Mouse (Mus musculus) stomach, postnatal 0 days (tissue): ENCODE measurements around the gene Mapk9. TPM values are rescaled to one million over a fixed set of nuclear protein-coding genes. Genes with fewer than 3 reads are reported as not detected.
A peak's percentile ranks its signal among the peaks of the same experiment; 100 is the strongest.
"Not testable (repeated sequence)": the region's sequence is repeated elsewhere in the genome, so short reads cannot be mapped to it uniquely, and the experiment has no call there.

Experiments
- ATAC-seq: fragments of 200-750 bp; cut with Nextera tagmentation; 2 replicates; pipeline ENCODE4 v1.8.0; 2017; ENCODE audit not compliant: low FRiP score, low TSS enrichment
- DNase-seq: peaks from one replicate; pipeline ENCODE4 v3.0.0-alpha.2; 2016; ENCODE audit warnings: low spot score
- H3K27ac ChIP-seq: fragments of 300-500 bp; sonication (generic); replicated peaks from 2 replicates; pipeline ENCODE4 v1.5.1; 2014; ENCODE audit warnings: mild to moderate bottlenecking, control low read depth
- H3K27me3 ChIP-seq: fragments of 300-500 bp; sonication (generic); 2 replicates; pipeline ENCODE4 v1.6.1; 2014; ENCODE audit warnings: low read length; ENCODE audit not compliant: control insufficient read depth, insufficient read depth
- H3K36me3 ChIP-seq: fragments of 300-500 bp; sonication (generic); 2 replicates; pipeline ENCODE4 v1.6.1; 2014; ENCODE audit warnings: low read length, mixed read lengths; ENCODE audit not compliant: control insufficient read depth, insufficient read depth
- H3K4me1 ChIP-seq: fragments of 300-500 bp; sonication (generic); replicated peaks from 2 replicates; pipeline ENCODE4 v1.6.1; 2014; ENCODE audit warnings: antibody characterized with exemption; ENCODE audit not compliant: control insufficient read depth, insufficient read depth
- H3K4me2 ChIP-seq: fragments of 300-500 bp; sonication (generic); replicated peaks from 2 replicates; pipeline ENCODE4 v1.6.1; 2014; ENCODE audit warnings: low read depth, mild to moderate bottlenecking, control low read depth, moderate library complexity
- H3K4me3 ChIP-seq: fragments of 300-500 bp; sonication (generic); 2 replicates; pipeline ENCODE4 v1.5.1; 2014; ENCODE audit warnings: low read depth, low read length, control low read depth
- H3K9ac ChIP-seq: fragments of 300-500 bp; sonication (generic); 2 replicates; pipeline ENCODE4 v1.6.1; 2014; ENCODE audit warnings: mild to moderate bottlenecking, low read length, control low read depth, mixed read lengths
- H3K9me3 ChIP-seq: fragments of 300-500 bp; sonication (generic); 2 replicates; pipeline ENCODE4 v1.6.1; 2016; ENCODE audit warnings: low read length; ENCODE audit not compliant: control insufficient read depth
- CTCF ChIP-seq: IDR thresholded peaks from 2 replicates; pipeline ENCODE4 v1.5.1; 2016; ENCODE audit warnings: antibody characterized with exemption, low read depth, mild to moderate bottlenecking, moderate library complexity
- EP300 ChIP-seq: optimal IDR thresholded peaks from 2 replicates; pipeline ENCODE3; 2016; ENCODE audit warnings: antibody characterized with exemption
- WGBS: fragments of 180-500 bp; shearing (Covaris S2); extraction: QIAGEN DNeasy Blood & Tissue Kit; methylation state at CpG from one replicate; pipeline ENCODE4 v1.1.7; 2014; 5-methylcytosine and 5-hydroxymethylcytosine counted together
- polyA plus RNA-seq: library from polyadenylated mRNA; unstranded; fragments of >200 nt; fragmentation: Nextera tagmentation; extraction: Ambion mirVana; gene quantifications from 2 replicates; pipeline ENCODE4 v1.2.1, GENCODE M21; 2015

Gene Mapk9
- 19.2 and 19.7 TPM in 2 replicates for polyA plus RNA-seq

DNA sequence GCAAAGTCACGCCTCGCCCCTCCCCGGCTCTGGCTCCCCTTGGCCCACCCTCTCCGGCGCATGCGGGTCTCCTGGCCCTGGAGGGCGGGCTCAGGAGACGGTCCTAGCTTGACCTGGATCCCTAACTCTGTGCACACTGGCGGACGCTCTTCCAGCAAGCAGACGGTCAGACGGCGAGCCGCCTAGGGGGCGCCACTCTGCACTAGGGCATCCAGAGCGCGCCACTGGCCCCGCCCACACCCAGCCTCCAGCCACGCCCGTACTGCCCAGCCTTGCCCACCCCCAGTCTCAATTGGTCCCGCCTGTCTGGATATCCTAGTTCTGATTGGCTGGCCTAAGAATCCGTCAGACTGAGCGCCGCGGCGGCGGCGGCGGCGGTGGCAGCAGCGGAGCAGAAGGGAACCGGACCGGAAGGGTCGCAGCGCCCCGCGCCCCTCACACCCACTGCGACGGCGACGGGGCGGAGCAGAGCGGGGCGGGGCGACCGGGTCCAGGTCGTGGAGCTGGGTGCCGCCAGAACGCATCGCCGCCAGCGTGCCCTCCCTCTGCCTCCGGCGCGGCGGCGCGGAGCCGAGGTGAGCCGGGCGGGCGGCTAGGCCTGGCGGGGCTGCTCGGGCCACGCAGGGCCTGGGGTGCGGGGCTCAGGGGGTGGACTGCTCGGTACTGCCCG is at the start of gene Mapk9:
Mapk9 (plus strand) TSS at position 351 of the 670 bp plus-strand sequence.
- TF ChIP-seq EP300 (no peak), CTCF (peak; percentile 90)
- ATAC-seq (peak; percentile 98), DNase-seq (peak; percentile 98)
- WGBS: under 1% methylated on average over 58 of the region's 68 CpGs
- H3K4me1 ChIP-seq: peaks cover 3% of the 10 kb centered on the region; the same call in 1 of the 2 replicates
- no peaks in the 10 kb centered on the region for H3K27me3 ChIP-seq
- peak within 1 kb of the TSS; percentile 83 for H3K4me2 ChIP-seq
- H3K4me3 ChIP-seq: peak within 1 kb of the TSS; percentile 86
- peak within 1 kb of the TSS; percentile 91 for H3K9ac ChIP-seq
- no peaks in the 10 kb centered on the region; the same call in 1 of the 2 replicates for H3K36me3 ChIP-seq
- no peaks in the 10 kb centered on the region for H3K9me3 ChIP-seq
- H3K27ac ChIP-seq: peak within 1 kb of the TSS; percentile 87

DNA sequence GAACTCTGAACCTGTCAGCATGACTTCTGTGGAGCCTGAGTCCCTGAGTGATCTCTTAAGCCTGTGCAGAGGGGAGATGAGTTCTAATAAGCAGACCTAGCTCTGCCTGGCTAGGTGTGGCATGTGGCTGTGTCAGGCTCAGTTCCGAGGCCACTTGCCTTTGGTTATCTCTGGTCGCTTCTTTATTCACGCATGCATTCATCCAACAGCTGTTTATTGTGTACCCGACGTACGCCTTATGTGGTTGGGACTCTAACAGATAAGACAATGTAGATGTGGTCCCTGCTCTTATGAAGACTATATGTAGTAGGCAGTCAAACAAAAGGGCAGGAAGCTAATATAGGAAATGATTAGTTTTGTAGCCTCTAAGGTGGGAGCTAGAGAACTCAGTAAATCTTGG is 47.6 kb upstream of the Mapk9 start:
- H3K4me1 ChIP-seq: no peaks in the 10 kb centered on the region
- DNase-seq (no peak), ATAC-seq (no peak)
- H3K4me3 ChIP-seq: no peak overlapping the region
- H3K27me3 ChIP-seq: no peaks in the 10 kb centered on the region
- TF ChIP-seq CTCF (no peak), EP300 (no peak)
- no peaks in the 10 kb centered on the region for H3K36me3 ChIP-seq
- H3K9ac ChIP-seq: no peak overlapping the region
- 89% methylated on average over 6 of the region's 6 CpGs for WGBS
- no peak overlapping the region for H3K4me2 ChIP-seq
- H3K27ac ChIP-seq: no peak overlapping the region
- no peaks in the 10 kb centered on the region for H3K9me3 ChIP-seq

DNA sequence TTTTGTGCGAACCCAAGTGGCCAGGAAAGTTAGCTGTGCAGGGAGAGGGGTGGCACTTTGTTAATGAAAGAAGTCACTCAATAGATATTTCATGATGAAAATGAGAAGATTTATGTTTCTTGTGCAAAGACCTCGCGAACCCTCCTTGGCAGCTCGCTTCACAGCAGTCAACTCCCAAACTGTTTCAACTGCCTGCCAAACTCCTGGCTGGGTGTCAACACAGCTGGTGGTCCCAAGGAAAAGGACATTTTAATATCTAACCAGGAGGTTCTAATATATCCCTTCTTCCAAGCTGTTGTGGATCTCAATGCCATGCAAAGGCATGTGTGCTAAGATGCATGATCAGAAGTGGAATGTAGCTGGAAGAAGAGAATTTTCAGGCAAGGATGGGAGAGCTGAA is 45.0 kb upstream of the Mapk9 start:
- no peaks in the 10 kb centered on the region for H3K36me3 ChIP-seq
- WGBS: 41% methylated on average over 4 of the region's 4 CpGs
- DNase-seq: no peak

DNA sequence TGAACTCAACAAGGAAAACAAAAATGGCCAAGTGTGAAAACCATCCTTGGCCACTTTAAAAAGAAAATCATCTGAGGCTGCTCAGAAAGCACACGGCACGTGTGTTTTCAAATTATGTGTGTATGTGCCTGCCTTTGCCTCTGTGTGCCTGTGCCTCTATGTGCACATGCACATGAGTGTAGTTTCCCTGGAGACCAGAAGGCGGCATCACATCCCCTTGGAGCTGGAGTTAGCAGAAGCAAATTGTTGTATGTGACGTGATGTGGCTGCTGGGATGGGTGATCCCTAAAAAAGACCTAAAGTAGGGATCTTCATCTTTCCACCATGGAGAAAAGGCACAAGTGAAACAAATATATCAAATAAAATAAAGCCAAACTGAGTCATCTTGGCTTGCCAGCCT is 42.8 kb upstream of the Mapk9 start:
- no peak for ATAC-seq
- TF ChIP-seq CTCF (no peak), EP300 (no peak)

More for the DNA sequence above, 45.0 kb upstream of the Mapk9 start:
- Histone ChIP-seq H3K27me3 (no peaks in the 10 kb centered on the region), H3K4me1 (no peaks in the 10 kb centered on the region), H3K9ac (no peak overlapping the region), H3K4me3 (no peak overlapping the region), H3K9me3 (no peaks in the 10 kb centered on the region), H3K27ac (no peak overlapping the region), H3K4me2 (no peak overlapping the region)
- TF ChIP-seq CTCF (no peak), EP300 (no peak)
- no peak for ATAC-seq

DNA sequence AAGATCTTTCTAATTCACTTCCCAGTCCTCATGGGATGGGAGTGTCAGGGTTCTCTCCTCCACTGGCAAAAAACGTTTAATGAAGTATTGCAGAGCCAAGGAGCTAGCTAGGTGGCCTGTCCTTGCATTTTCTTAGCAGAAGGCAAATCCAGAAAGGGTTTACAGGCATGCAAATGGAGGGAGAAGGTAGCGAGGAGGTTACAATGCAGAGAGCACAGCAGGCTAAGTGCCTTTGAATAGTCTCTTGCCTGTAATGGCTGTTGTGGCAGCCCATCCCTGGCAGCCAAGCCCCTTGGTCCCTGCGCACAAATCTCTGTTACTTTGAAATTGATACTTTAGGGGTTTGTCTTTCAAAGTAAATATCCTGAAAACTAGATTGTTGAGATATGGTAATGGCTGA is 40.3 kb upstream of the Mapk9 start:
- Histone ChIP-seq H3K4me3 (no peak overlapping the region), H3K27ac (no peak overlapping the region), H3K36me3 (no peaks in the 10 kb centered on the region), H3K4me1 (no peaks in the 10 kb centered on the region), H3K9ac (no peak overlapping the region), H3K27me3 (no peaks in the 10 kb centered on the region), H3K4me2 (no peak overlapping the region), H3K9me3 (no peaks in the 10 kb centered on the region)
- 61% methylated on average over 3 of the region's 3 CpGs for WGBS
- DNase-seq: no peak
- no peak for TF ChIP-seq CTCF
- TF ChIP-seq EP300: no peak
- ATAC-seq: no peak

More for the DNA sequence above, 42.8 kb upstream of the Mapk9 start:
- H3K9me3 ChIP-seq: no peaks in the 10 kb centered on the region
- DNase-seq: no peak
- no peak overlapping the region for H3K4me3 ChIP-seq
- H3K4me1 ChIP-seq: no peaks in the 10 kb centered on the region
- H3K27me3 ChIP-seq: no peaks in the 10 kb centered on the region
- H3K36me3 ChIP-seq: no peaks in the 10 kb centered on the region
- no peak overlapping the region for H3K27ac ChIP-seq
- no peak overlapping the region for H3K4me2 ChIP-seq
- 96% methylated on average over 4 of the region's 4 CpGs for WGBS
- H3K9ac ChIP-seq: no peak overlapping the region

DNA sequence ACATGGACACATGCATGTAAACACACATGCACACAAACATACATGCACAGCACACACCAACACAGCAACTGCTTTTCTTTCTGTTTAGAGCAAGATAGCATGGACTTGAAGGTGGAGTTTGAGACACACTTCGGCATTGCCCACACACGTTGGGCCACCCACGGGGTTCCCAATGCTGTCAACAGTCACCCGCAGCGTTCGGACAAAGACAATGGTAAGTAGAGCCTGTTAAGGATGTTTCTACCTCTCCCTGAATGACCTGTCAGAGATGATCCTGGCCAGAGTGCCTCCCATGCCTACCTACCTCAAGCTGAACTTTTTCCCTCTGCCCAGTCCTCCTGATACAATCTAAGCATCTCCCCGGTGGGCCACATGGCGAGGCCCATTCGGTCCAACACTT is 37.6 kb upstream of the Mapk9 start:
- Histone ChIP-seq H3K4me3 (no peak overlapping the region), H3K27ac (no peak overlapping the region), H3K9ac (no peak overlapping the region), H3K4me1 (no peaks in the 10 kb centered on the region), H3K36me3 (no peaks in the 10 kb centered on the region), H3K9me3 (no peaks in the 10 kb centered on the region), H3K4me2 (no peak overlapping the region), H3K27me3 (no peaks in the 10 kb centered on the region)
- DNase-seq (no peak), ATAC-seq (no peak)
- WGBS: 94% methylated on average over 9 of the region's 9 CpGs
- no peak for TF ChIP-seq CTCF
- no peak for TF ChIP-seq EP300

DNA sequence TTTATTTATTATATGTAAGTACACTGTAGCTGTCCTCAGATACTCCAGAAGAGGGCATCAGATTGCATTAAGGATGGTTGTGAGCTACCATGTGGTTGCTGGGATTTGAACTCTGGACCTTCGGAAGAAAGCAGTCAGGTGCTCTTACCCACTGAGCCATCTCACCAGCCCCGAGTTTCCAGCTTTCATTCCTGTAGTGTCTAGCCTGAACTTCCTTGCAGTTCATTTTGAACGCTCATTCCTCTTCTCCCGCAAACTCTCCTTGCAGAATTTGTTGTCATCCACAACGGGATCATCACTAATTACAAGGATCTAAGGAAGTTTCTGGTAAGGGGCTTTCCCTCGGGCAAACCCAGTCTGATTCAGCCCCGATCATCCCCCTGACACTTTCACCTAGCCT is 35.9 kb upstream of the Mapk9 start:
- not testable (repeated sequence) for ATAC-seq, H3K27me3 ChIP-seq, H3K4me2 ChIP-seq, H3K9me3 ChIP-seq, DNase-seq, H3K4me3 ChIP-seq, H3K27ac ChIP-seq, H3K36me3 ChIP-seq, H3K4me1 ChIP-seq, H3K9ac ChIP-seq
- 81% methylated on average over 7 of the region's 7 CpGs for WGBS
